30 mouse cellular contexts compared by ENCODE assay signal in the genomic region with DNA sequence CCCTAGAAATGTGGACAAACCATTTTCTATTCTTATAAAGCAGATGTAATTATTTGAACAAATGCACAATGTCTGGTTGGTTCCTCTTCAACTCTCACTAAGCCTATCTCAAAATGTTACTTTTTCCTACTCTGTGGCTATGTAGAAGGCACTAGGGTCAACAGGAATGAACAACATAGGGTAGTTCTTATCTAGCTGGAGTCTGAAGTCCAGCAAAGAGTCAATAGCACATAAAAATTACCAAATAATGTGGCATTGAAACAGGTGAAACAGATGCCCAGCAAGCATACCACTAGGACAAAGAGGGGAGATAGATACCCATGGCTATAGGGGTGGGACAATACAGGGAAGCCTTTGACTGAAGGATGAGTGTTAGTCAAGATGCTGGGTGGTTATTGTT. TPM values are rescaled to one million over a fixed set of nuclear protein-coding genes. Genes with fewer than 3 reads are reported as not detected.
DNase-seq lines count a peak whose midpoint lies in the region; ATAC-seq and TF ChIP-seq lines count a peak whose summit lies in the region.
"Had no signal": no experiment of that assay in that cellular context is flagged by ENCODE, and none has a peak within 500 bp of the region (broad histone marks: within the 10 kb centered on the region; RNA-seq: fewer than 3 reads in every experiment).

No protein-coding gene starts in this region.

- TF ChIP-seq CTCF in layer of hippocampus, adult 2 months (conservative IDR thresholded peaks at IDR 0.05) = no peak

- no peaks in the 10 kb centered on the region for H3K27me3 ChIP-seq in intestine, embryonic 16.5 days (replicated peaks; ENCODE audit: control insufficient read depth, insufficient read depth, low read length)
- no peaks in the 10 kb centered on the region for H3K27me3 ChIP-seq in liver, embryonic 15.5 days
- no peaks in the 10 kb centered on the region for H3K27me3 ChIP-seq in stomach, embryonic 16.5 days (ENCODE audit: control insufficient read depth, insufficient read depth, low read length)
- H3K27me3 ChIP-seq: embryonic facial prominence, embryonic 15.5 days; kidney, embryonic 15.5 days; limb, embryonic 12.5 days had no signal

- peaks cover 11% of the 10 kb centered on the region; the same call in 1 of the 2 replicates for H3K4me1 ChIP-seq in intestine, embryonic 16.5 days (ENCODE audit: control insufficient read depth, insufficient read depth, low read length)
- H3K4me1 ChIP-seq in liver, embryonic 15.5 days (replicated peaks) = peaks cover 13% of the 10 kb centered on the region
- peaks cover 8% of the 10 kb centered on the region for H3K4me1 ChIP-seq in stomach, embryonic 16.5 days (ENCODE audit: control insufficient read depth, insufficient read depth, low read length)
- H3K4me1 ChIP-seq: embryonic facial prominence, embryonic 15.5 days had no signal

- H3K27ac ChIP-seq in layer of hippocampus, adult 2 months = peak overlapping the region; percentile 74; the same call in 1 of the 2 replicates
- H3K27ac ChIP-seq in intestine, embryonic 16.5 days (ENCODE audit: low read length) = peak overlapping the region; percentile 5; the same call in 1 of the 2 replicates
- peak overlapping the region; percentile 55 for H3K27ac ChIP-seq in liver, embryonic 15.5 days (replicated peaks)
- H3K27ac ChIP-seq in stomach, embryonic 16.5 days (ENCODE audit: low read length) = no peak overlapping the region
- H3K27ac ChIP-seq: embryonic facial prominence, embryonic 10.5 days; embryonic facial prominence, embryonic 15.5 days; gastrocnemius, adult 2 months; hindbrain, embryonic 10.5 days; kidney, embryonic 15.5 days; limb, embryonic 12.5 days; neural tube, embryonic 15.5 days had no signal

- no peak overlapping the region for H3K4me3 ChIP-seq in layer of hippocampus, adult 2 months
- H3K4me3 ChIP-seq in intestine, embryonic 16.5 days (ENCODE audit: low read length) = 0 out of 2 replicates have a peak overlapping the region, but pooled peaks have one; percentile 77
- H3K4me3 ChIP-seq in liver, embryonic 15.5 days (replicated peaks) = no peak overlapping the region
- no peak overlapping the region for H3K4me3 ChIP-seq in stomach, embryonic 16.5 days (replicated peaks; ENCODE audit: low read length)
- H3K4me3 ChIP-seq: embryonic facial prominence, embryonic 15.5 days; hindbrain, embryonic 10.5 days; kidney, embryonic 15.5 days; limb, embryonic 12.5 days; neural tube, embryonic 15.5 days had no signal

- peak overlapping the region; percentile 81 for H3K4me2 ChIP-seq in intestine, embryonic 16.5 days (ENCODE audit: low read depth, low read length)
- H3K4me2 ChIP-seq in liver, embryonic 15.5 days = peak overlapping the region; percentile 88
- peak overlapping the region; percentile 92 for H3K4me2 ChIP-seq in stomach, embryonic 16.5 days (ENCODE audit: low read depth, low read length)

- H3K9me3 ChIP-seq in intestine, embryonic 16.5 days (ENCODE audit: control insufficient read depth, low read length) = no peaks in the 10 kb centered on the region
- no peaks in the 10 kb centered on the region for H3K9me3 ChIP-seq in liver, embryonic 15.5 days (replicated peaks)
- H3K9me3 ChIP-seq in stomach, embryonic 16.5 days (replicated peaks; ENCODE audit: control insufficient read depth, low read length) = 0 out of 2 replicates have a peak, but pooled peaks cover 4% of the 10 kb centered on the region

- no peak for DNase-seq in layer of hippocampus, adult 2 months (ENCODE audit: low spot score in 2 of 2)
- no peak for DNase-seq in layer of hippocampus, adult 11-12 months (ENCODE audit: low spot score)
- DNase-seq in left cerebral cortex, adult 11 months (ENCODE audit: low spot score) = no peak
- DNase-seq in frontal cortex, postnatal 10 days (ENCODE audit: low spot score in 2 of 2) = no peak
- DNase-seq: adrenal gland, postnatal 25 days; cerebellum, adult 8-10 months; cerebellum, postnatal 25 days; gastrocnemius, adult 2 months; heart, postnatal 14 days; kidney, adult 11 months; kidney, postnatal 4 days; layer of hippocampus, adult 9-11 months; lung, adult 2 months; lung, postnatal 10 days; midbrain, embryonic 14.5 days; retina, postnatal 1 day; right cerebral cortex, postnatal 14 days; thymus, adult 2 months; thymus, postnatal 36 days had no signal

- peak; percentile 19; the same call in 1 of the 2 replicates for ATAC-seq in intestine, embryonic 16.5 days
- ATAC-seq in liver, embryonic 15.5 days (ENCODE audit: insufficient read depth) = peak; percentile 31; the same call in 1 of the 2 replicates
- no peak for ATAC-seq in stomach, embryonic 16.5 days (ENCODE audit: insufficient read depth, low FRiP score)
- ATAC-seq: forebrain, embryonic 14.5 days; hindbrain, embryonic 16.5 days had no signal

- no peak overlapping the region for H3K9ac ChIP-seq in intestine, embryonic 16.5 days (ENCODE audit: low read depth, low read length)
- H3K9ac ChIP-seq in liver, embryonic 15.5 days = no peak overlapping the region
- H3K9ac ChIP-seq in stomach, embryonic 16.5 days (ENCODE audit: low read length) = no peak overlapping the region
- H3K9ac ChIP-seq: embryonic facial prominence, embryonic 15.5 days; kidney, embryonic 15.5 days; limb, embryonic 12.5 days; neural tube, embryonic 15.5 days had no signal

- H3K36me3 ChIP-seq in intestine, embryonic 16.5 days (ENCODE audit: control insufficient read depth, insufficient read depth, low read length) = no peaks in the 10 kb centered on the region
- no peaks in the 10 kb centered on the region for H3K36me3 ChIP-seq in liver, embryonic 15.5 days (replicated peaks)
- H3K36me3 ChIP-seq in stomach, embryonic 16.5 days (ENCODE audit: control insufficient read depth, insufficient read depth, low read length) = no peaks in the 10 kb centered on the region
- H3K36me3 ChIP-seq: embryonic facial prominence, embryonic 15.5 days; kidney, embryonic 15.5 days; limb, embryonic 12.5 days; neural tube, embryonic 15.5 days had no signal

RNA-seq across cellular contexts. Expression of gene Ggact, which starts 2.3 kb away (rescaled TPM):
- total RNA-seq in layer of hippocampus, adult 2 months (2021) = 10 to 100 TPM; 32.1 to 34.3 TPM
- 49.1 and 50.4 TPM in 2 replicates for polyA plus RNA-seq in intestine, embryonic 16.5 days (2015; fragmentation: Nextera tagmentation; extraction: Ambion mirVana)
- polyA plus RNA-seq in liver, embryonic 15.5 days (2015; fragmentation: Nextera tagmentation; extraction: Ambion mirVana) = 15.1 and 17.1 TPM in 2 replicates
- 33.0 and 41.3 TPM in 2 replicates for polyA plus RNA-seq in stomach, embryonic 16.5 days (2015; fragmentation: Nextera tagmentation; extraction: Ambion mirVana)
